Comparison of ENCODE assay signal across 17 mouse cellular contexts in genomic region chr10:60031562-60031961, GRCm38 (mm10). TPM values are rescaled to one million over a fixed set of nuclear protein-coding genes. Genes with fewer than 3 reads are reported as not detected.
DNase-seq lines count a peak whose midpoint lies in the region; ATAC-seq and TF ChIP-seq lines count a peak whose summit lies in the region.
"Had no signal": no experiment of that assay in that cellular context is flagged by ENCODE, and none has a peak within 500 bp of the region (broad histone marks: within the 10 kb centered on the region; RNA-seq: fewer than 3 reads in every experiment).

No protein-coding gene starts in this region.

- no peaks in the 10 kb centered on the region for H3K36me3 ChIP-seq in kidney, postnatal 0 days (ENCODE audit: insufficient read depth, low read length)
- H3K36me3 ChIP-seq in kidney, embryonic 16.5 days (ENCODE audit: insufficient read depth, low read length) = no peaks in the 10 kb centered on the region
- H3K36me3 ChIP-seq in midbrain, postnatal 0 days (ENCODE audit: insufficient read depth, low read length) = no peaks in the 10 kb centered on the region
- H3K36me3 ChIP-seq: heart, embryonic 12.5 days; intestine, embryonic 15.5 days; liver, embryonic 13.5 days; stomach, embryonic 15.5 days had no signal

- no peak for TF ChIP-seq CTCF in kidney, postnatal 0 days (IDR thresholded peaks at IDR 0.05; ENCODE audit: low read depth)
- no peak for TF ChIP-seq CTCF in midbrain, postnatal 0 days (IDR thresholded peaks at IDR 0.05)

- DNase-seq in embryo, embryonic 10 days (ENCODE audit: low spot score) = peak; percentile 11
- DNase-seq in embryo, embryonic 9.5 days (ENCODE audit: extremely low spot score) = no peak
- peak; percentile 21 for DNase-seq in kidney, postnatal 0 days (ENCODE audit: low spot score)
- peak; percentile 55 for DNase-seq in adrenal gland, postnatal 14 days
- no peak for DNase-seq in midbrain, postnatal 0 days (ENCODE audit: low spot score)
- no peak for DNase-seq in gastrocnemius, postnatal 36 days
- no peak for DNase-seq in thymus, postnatal 36 days
- DNase-seq: cerebellum, adult 2 months; kidney, postnatal 25 days; liver, embryonic 13.5 days; lung, postnatal 10 days; thymus, postnatal 14 days had no signal

- intact Hi-C loops in gastrocnemius, postnatal 36 days (cut with DNase I) = no loop called here

- ATAC-seq in kidney, postnatal 0 days (replicated peaks; ENCODE audit: low FRiP score, low read depth) = no peak
- ATAC-seq in kidney, embryonic 16.5 days (ENCODE audit: low FRiP score, low TSS enrichment) = no peak
- ATAC-seq in midbrain, postnatal 0 days (ENCODE audit: low FRiP score) = no peak; the same call in 1 of the 2 replicates
- ATAC-seq: intestine, embryonic 15.5 days had no signal

- no peaks in the 10 kb centered on the region for H3K27me3 ChIP-seq in kidney, postnatal 0 days (ENCODE audit: insufficient read depth, low read length)
- H3K27me3 ChIP-seq in kidney, embryonic 16.5 days (ENCODE audit: insufficient read depth, low read length) = no peaks in the 10 kb centered on the region
- no peaks in the 10 kb centered on the region for H3K27me3 ChIP-seq in midbrain, postnatal 0 days (ENCODE audit: insufficient read depth, low read length)
- H3K27me3 ChIP-seq: heart, embryonic 12.5 days; intestine, embryonic 15.5 days; liver, embryonic 13.5 days; stomach, embryonic 15.5 days had no signal

- H3K4me3 ChIP-seq in kidney, postnatal 0 days (replicated peaks; ENCODE audit: low read depth, low read length) = no peak overlapping the region
- no peak overlapping the region for H3K4me3 ChIP-seq in kidney, embryonic 16.5 days (ENCODE audit: low read length)
- H3K4me3 ChIP-seq in midbrain, postnatal 0 days (ENCODE audit: low read depth, low read length) = no peak overlapping the region
- H3K4me3 ChIP-seq: heart, embryonic 12.5 days; hindbrain, embryonic 10.5 days; intestine, embryonic 15.5 days; liver, embryonic 13.5 days; stomach, embryonic 15.5 days had no signal

- WGBS in kidney, postnatal 0 days = 60% methylated on average over 8 of the region's 8 CpGs
- 59% methylated on average over 8 of the region's 8 CpGs for WGBS in kidney, embryonic 16.5 days
- WGBS in midbrain, postnatal 0 days = 66% methylated on average over 8 of the region's 8 CpGs

- no peak overlapping the region for H3K27ac ChIP-seq in kidney, postnatal 0 days
- no peak overlapping the region for H3K27ac ChIP-seq in kidney, embryonic 16.5 days (ENCODE audit: low read length)
- H3K27ac ChIP-seq in midbrain, postnatal 0 days (ENCODE audit: low read depth, low read length) = peak overlapping the region; percentile 77; the same call in 1 of the 2 replicates
- H3K27ac ChIP-seq: intestine, embryonic 15.5 days; liver, embryonic 13.5 days; stomach, embryonic 15.5 days had no signal

- no peak overlapping the region for H3K4me2 ChIP-seq in kidney, postnatal 0 days (ENCODE audit: low read length)
- H3K4me2 ChIP-seq in kidney, embryonic 16.5 days (replicated peaks; ENCODE audit: low read depth, low read length) = no peak overlapping the region
- no peak overlapping the region for H3K4me2 ChIP-seq in midbrain, postnatal 0 days (ENCODE audit: low read depth, low read length, poor library complexity, severe bottlenecking)
- H3K4me2 ChIP-seq: heart, embryonic 12.5 days; intestine, embryonic 15.5 days; liver, embryonic 13.5 days; stomach, embryonic 15.5 days had no signal

- H3K9me3 ChIP-seq in kidney, postnatal 0 days (replicated peaks; ENCODE audit: low read length) = no peaks in the 10 kb centered on the region
- H3K9me3 ChIP-seq in kidney, embryonic 16.5 days (ENCODE audit: low read length) = no peaks in the 10 kb centered on the region
- H3K9me3 ChIP-seq in midbrain, postnatal 0 days (ENCODE audit: low read length) = no peaks in the 10 kb centered on the region
- H3K9me3 ChIP-seq: heart, embryonic 12.5 days; hindbrain, embryonic 10.5 days; intestine, embryonic 15.5 days; liver, embryonic 13.5 days; stomach, embryonic 15.5 days had no signal

- peaks cover 13% of the 10 kb centered on the region for H3K4me1 ChIP-seq in kidney, postnatal 0 days (replicated peaks; ENCODE audit: insufficient read depth, low read length)
- H3K4me1 ChIP-seq in kidney, embryonic 16.5 days (ENCODE audit: insufficient read depth, low read length) = peaks cover 46% of the 10 kb centered on the region
- H3K4me1 ChIP-seq in midbrain, postnatal 0 days (ENCODE audit: insufficient read depth, low read length) = peaks cover 22% of the 10 kb centered on the region

- H3K9ac ChIP-seq in kidney, postnatal 0 days (ENCODE audit: low read depth, low read length) = no peak overlapping the region
- H3K9ac ChIP-seq in kidney, embryonic 16.5 days (replicated peaks; ENCODE audit: low read length) = no peak overlapping the region
- no peak overlapping the region for H3K9ac ChIP-seq in midbrain, postnatal 0 days (replicated peaks; ENCODE audit: low read length, poor library complexity, severe bottlenecking)
- H3K9ac ChIP-seq: heart, embryonic 12.5 days; intestine, embryonic 15.5 days; liver, embryonic 13.5 days; stomach, embryonic 15.5 days had no signal

RNA-seq across cellular contexts. Expression of gene Anapc16, which starts 28.6 kb away (rescaled TPM):
- 103 and 106 TPM in 2 replicates for polyA plus RNA-seq in kidney, postnatal 0 days (2015; fragmentation: Nextera tagmentation; extraction: Ambion mirVana)
- 93.6 and 95.2 TPM in 2 replicates for polyA plus RNA-seq in kidney, embryonic 16.5 days (2015; fragmentation: Nextera tagmentation; extraction: Ambion mirVana)
- total RNA-seq in adrenal gland, postnatal 14 days (2021) = 57.5 and 68.8 TPM in 2 replicates
- 56.9 and 57.4 TPM in 2 replicates for total RNA-seq in midbrain, postnatal 0 days (2014; rRNA removed)
- polyA plus RNA-seq in midbrain, postnatal 0 days (2015; fragmentation: Nextera tagmentation; extraction: Ambion mirVana) = 109 and 118 TPM in 2 replicates
- 10 to 100 TPM; 45.0 to 46.0 TPM for total RNA-seq in gastrocnemius, postnatal 36 days (2021)

RNA-seq across cellular contexts. Expression of gene Ascc1, which starts 29.0 kb away (rescaled TPM):
- 57.8 and 64.1 TPM in 2 replicates for polyA plus RNA-seq in kidney, postnatal 0 days (2015; fragmentation: Nextera tagmentation; extraction: Ambion mirVana)
- polyA plus RNA-seq in kidney, embryonic 16.5 days (2015; fragmentation: Nextera tagmentation; extraction: Ambion mirVana) = 56.3 and 58.0 TPM in 2 replicates
- total RNA-seq in adrenal gland, postnatal 14 days (2021) = 27.8 and 29.8 TPM in 2 replicates
- total RNA-seq in midbrain, postnatal 0 days (2014; rRNA removed) = 12.3 and 13.5 TPM in 2 replicates
- polyA plus RNA-seq in midbrain, postnatal 0 days (2015; fragmentation: Nextera tagmentation; extraction: Ambion mirVana) = 50.1 TPM in 2 replicates
- total RNA-seq in gastrocnemius, postnatal 36 days (2021) = 10 to 100 TPM; 12.8 to 13.1 TPM

Comparison
In these comparisons a context has a peak if more than half of its experiments do, and no peak if none do; other contexts are left out.
1. DNase-seq: peak in embryo, embryonic 10 days (single experiment), kidney, postnatal 0 days (single experiment) and adrenal gland, postnatal 14 days (single experiment); none in embryo, embryonic 9.5 days (single experiment), midbrain, postnatal 0 days (single experiment), gastrocnemius, postnatal 36 days (0 of 2) and thymus, postnatal 36 days (0 of 2).